Mouse (Mus musculus): ENCODE results near the gene Mex3d.

The Mex3d gene

DNA sequence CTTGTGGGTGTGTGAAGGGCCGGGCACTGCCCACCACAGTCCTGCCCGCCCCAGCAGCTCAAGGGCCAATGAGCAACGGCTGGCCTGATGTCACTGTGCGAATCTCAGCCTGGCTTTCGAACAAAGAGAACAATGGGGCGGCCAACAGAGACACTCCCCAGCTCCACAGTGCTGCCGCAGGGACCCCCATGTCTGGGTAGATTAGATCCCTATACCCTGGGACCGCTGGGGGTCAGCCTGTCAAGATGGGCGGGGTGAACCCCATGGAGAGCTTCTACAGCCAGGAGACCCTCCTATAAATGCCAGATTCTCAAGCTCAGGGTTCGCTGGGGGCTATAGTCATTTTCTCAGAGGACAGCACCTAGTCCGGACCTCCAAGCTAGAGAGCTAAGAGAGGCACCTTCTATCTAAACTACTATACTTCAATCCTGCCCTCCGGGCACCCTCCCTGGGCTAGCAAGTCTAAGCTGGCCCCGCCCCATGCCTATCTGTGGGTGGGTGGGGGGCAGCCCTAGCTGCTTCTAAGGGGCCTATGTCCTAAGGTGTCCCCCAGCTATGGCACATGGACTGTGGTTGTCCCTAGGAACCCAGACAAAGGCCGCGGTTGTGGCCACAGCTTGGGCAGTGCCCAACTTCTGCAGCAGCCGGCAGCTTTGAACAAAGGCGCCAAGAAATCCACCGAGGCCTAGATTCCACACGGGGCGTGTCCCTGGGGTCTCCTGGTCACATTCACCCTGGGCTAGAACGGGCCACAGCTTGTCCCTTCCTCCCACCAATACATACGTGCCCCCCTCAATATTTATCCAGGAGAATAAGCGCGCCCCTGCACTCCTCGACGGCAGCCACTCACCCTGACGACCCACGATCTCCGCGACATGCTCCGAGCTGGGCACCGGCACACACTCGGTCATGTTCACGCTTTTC is 1.4 kb downstream of the Mex3d start:
- peak; percentile 29 for DNase-seq (ENCODE audit: low spot score)

DNA sequence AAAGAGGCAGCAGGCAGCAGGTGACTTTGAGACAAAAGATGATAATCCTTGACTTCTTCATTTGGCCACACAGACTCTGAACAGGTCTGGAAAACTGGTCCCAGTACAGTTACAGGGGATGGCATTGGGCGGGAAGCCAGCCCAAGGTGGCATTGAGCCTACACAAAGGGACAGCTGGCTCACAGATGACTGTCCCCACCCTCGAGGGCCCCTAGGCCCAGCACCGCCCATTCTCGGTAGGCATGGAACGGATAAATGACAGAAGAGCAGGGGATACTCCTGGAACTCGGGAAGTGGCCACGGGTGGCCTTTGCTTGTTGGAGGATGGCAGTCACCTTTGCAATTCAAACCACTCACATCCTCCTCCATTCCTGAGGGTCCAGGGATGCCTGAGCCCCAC is 2.1 kb downstream of the Mex3d start:
- DNase-seq (ENCODE audit: low spot score): no peak

DNA sequence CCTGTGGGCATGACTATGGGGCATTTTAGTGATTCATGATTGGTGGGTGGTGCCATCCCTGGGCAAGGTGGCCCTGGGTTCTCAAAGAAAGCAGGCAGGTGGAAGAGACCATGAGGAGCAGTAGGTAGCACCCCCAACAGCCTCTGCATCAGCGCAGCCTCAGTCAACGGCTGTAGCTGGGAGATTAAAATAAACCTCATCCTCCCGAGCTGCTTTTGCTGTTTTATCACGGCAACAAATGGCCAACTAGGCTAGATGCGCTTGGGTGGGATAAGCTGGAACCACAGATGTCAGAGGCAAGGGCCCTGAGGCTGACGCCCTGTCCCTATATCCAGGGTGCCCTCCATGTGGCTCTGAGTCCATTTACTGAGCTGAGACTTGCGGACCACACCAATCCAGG is 2.8 kb downstream of the Mex3d start:
- DNase-seq (ENCODE audit: low spot score): no peak

DNA sequence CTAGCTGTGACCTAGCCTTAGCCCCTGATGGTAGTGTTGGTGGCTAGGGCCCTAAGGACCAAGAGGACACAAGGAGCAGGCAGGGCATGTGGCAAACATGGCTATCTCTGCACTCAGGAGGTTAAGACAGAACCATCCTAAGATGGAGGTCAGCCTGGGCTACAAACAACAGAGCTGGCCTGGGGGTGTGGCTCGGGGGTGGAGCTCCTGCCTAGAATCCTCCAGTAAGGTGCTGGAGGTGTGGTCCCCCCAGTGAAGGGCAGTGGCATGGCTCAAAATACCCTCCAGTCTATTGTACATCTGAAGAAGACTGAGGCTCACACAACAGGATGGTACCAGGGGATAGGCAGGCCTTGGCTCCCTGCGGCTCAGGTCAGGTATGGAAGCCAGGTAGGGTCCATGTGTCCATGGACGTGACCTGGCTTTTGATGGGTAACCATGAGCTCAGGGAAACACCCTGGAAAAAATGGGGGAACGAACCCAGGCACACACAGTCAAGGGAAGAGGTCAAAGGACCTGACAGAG is 3.3 kb downstream of the Mex3d start:
- DNase-seq (ENCODE audit: low spot score): no peak

DNA sequence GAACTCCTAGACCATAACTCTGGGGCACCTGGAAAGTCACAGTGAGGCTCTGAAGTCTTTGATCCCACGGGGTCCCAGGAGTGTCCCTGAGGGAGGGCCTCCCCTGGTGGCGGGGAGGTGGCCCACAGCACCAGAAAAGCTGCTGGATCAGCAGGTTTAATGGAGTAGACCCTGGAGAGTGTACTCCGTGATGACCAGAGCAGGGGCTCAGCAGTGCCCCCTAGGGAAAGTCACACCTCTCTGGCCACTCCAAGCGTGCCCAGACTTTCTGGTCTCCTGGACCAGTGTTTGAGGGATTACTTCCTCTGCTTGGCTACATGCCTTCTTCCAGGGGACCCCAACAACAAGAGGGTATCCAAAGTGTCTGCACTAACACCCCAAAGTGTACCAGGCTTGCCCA is 4.0 kb downstream of the Mex3d start:
- no peak for DNase-seq (ENCODE audit: low spot score)

DNA sequence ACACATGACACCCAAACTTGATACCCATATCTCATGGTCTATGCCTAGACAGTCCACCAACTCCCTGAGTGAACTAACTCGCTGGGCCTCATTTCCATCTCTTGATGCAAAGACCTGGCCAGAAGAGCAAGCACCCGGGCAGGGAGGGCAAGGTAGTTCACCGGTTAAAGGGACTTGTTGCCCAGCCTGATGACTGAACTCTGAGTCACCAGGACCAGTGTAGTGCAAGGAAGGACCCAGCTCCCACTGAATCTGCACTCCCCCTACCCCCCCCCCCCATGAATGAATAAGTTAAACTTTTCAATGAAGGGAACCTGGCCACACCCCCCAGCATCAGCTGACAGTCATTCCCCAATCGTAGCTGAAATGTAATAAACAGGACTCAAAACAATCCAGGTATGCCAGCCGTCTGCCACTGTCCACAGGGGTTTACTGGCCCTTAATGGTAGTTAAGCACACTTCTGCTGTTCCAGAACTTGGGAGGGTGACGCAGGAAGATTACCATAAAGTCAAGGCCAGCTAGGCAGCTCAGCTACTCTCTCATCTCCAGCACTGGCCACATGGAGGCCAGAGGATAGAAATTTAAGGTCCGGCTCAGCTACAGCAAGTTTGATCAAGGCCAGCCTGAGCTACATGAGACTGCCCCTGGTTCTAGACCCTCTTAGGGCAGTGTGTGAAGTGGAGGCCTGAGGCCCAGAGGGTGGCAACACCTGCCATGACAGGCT is 4.7 kb downstream of the Mex3d start:
- DNase-seq (ENCODE audit: low spot score): no peak

DNA sequence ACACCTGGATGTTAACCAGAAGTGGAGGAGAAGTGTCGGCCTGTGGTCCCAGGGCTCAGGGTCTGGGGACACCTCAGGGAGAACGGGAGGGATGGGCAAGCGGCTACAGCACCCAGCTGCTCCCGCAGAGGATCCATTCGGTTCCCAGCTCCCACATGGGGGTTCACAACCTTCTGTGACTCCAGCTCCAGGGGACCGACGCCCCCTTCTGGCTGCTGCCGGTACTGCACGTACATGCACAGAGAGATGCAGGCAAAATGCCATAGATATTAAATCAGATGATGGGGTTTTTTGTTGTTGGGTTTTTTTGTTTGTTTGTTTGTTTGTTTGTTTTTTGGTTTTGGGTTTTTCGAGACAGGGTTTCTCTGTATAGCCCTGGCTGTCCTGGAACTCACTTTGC is 9.7 kb downstream of the Mex3d start:
- no peak for DNase-seq (ENCODE audit: low spot score)

DNA sequence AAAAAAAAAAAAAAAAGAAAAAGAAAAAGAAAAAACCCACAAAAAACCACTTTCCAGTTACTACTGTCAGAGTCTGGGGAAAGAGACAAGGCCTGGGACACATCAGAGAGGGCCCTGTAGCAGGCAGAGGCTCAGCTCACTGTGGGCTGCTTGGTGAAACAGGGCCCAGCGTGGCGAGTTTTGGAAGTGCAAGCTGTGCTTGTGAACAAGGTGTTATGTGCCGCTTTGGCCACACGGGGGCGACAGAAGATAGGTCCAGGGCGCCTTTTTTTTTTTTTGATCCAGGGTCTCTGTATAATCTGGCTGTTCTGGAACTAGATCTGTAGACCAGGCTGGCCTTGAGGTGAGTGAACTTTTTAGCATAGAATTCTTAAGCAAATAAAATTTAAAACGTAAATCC is 11.3 kb downstream of the Mex3d start:
- DNase-seq (ENCODE audit: low spot score): peak; percentile 77

DNA sequence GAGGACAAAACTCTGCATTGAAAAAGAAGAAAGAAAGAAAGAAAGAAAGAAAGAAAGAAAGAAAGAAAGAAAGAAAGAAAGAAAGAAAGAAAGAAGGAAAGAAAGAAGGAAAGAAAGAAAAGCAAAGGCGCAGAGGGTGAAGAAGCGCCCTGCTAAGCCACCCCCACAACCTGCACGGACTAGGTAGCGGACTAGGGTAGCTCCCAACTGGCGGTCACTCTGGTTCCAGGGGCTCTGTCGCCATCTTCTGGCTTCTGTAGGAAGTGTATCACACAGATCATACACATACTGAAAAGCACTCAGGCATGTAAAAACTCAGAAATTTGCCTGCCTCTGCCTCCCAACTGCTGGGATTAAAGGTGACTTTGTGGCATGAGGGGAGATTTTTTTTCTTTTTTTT is 13.4 kb downstream of the Mex3d start:
- DNase-seq (ENCODE audit: low spot score): peak; percentile 53

DNA sequence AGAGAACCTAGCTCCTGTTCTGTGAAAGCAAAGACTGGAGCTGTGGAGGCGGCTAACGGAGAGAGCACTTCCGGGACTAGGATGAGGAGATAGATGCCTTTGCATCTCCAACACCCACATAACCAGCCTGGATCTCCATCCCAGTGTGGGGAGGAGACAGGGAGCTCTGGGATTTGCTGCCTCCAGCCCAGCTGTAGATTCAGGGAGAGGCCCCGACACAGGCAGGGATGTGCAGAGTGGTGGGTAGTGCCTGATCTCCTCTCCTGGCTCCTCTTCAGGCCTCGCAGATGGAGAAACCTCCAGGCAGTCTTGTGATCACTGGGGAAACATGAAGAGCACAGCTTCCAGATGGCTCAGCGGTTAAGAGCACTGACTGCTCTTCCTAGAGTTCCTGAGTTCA is 14.8 kb downstream of the Mex3d start:
- no peak for DNase-seq (ENCODE audit: low spot score)

DNA sequence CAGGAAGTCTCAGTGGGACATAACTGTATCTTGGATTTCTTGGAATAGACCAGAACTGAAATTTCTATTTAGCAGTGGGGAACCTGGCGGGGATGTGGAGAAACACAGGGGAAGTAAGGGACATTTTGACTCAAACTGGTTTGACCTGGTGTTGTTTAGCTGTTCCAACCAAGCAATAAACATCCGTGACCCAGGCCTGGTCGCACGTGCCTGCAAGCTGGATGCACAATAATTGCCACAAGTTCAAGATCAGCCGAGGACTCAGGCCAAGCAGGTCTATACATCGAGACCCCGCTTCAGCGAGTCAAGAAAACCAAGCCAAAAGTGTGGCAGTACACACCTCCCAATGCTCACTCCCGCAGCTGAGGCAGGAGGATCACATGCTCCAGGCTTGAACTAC is 15.5 kb downstream of the Mex3d start:
- no peak for DNase-seq (ENCODE audit: low spot score)

DNA sequence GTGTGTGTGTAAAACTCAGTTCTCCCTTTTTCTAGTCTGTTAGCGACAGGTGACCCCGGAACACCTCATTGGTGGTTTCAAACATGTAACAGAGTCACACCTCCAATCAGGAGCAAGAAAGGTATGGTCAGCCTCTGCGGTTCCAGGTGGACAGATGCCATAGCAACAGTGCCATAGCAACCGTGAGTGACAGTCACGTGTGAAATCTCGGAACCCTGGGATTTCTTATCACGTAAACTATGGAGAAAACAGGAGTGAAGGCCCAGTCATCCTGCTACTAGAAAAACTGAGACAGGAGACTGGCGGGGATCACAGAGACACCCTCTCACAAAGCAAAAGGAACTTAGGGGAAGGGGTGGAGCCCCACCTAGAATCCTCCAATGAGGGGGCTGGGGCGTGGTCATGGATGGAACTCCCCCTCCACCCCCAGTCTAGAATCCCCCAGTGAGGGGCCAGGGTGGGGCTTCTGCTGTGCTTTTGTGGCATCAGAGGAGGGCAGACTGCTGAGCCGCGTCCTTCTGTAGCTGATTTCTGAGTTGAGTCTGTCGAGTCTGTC is 16.0 kb downstream of the Mex3d start:
- DNase-seq (ENCODE audit: low spot score): no peak

DNA sequence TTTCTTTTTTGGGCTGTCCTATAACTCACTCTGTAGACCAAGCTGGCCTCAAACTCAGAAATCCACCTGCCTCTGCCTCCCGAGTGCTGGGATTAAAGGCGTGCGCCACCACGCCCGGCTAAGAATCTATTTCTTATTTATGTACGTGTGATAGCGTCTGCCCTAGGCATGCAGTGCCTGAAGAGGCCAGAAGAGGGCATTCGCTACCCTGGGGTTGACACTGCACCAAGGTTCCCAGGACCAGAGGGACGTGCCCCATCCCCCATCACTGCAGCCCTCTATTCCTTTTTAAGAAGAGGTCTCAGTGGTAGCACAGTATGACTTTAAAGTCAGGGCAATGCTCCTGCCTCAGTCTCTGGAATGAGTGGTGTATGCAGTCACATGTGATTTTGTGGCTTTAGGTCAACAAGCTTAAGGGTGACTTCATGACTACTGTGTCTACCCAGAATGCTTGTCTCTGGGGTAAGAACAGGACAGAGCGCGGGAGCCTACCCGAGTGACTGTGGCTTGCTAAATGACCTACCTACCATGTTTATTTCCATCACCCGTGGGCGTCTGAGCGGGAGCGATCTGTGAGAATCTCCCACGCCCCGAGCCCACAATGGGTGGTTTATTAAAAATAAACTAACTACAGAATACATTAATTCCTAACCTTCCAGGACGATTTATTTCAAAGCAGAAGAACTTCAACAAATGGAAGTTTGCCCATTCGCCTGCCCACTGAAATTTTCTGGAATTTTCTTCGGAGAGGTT is 17.3 kb downstream of the Mex3d start:
- DNase-seq (ENCODE audit: low spot score): no peak

DNA sequence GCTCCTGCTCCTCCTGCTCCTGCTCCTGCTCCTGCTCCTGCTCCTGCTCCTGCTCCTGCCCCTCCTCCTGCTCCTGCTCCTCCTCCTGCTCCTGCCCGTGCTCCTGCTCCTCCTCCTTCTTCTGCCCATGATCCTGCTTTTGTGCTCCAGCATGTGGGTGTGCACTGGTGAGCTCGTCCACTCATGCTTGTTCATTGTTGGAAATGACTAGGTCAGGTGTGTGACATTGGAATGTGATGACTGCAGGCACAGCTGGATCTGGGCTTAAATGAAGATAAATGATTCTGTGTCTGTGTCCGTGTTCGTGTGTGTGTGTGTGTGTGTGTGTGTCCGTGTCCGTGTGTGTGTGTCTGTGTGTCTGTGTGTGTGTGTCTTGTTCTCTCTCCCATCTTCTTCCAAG is 19.1 kb downstream of the Mex3d start:
- no peak for DNase-seq (ENCODE audit: low spot score)

DNA sequence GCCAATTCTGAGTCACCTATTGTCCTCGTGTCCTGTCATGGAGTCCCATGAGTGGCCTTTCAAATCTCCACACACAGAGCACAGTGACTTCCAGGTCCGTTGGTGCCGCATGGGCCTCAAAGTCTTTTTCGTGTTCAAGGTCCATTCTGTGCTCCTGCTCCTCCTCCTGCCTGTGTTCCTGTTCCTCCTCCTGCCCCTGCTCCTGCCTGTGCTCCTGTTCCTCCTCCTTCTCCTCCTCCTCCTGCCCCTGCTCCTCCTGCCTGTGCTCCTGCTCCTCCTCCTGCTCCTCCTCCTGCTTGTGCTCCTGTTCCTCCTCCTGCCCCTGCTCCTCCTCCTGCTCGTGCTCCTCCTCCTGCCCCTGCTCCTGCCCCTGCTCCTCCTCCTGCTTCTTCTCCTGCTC is 19.5 kb downstream of the Mex3d start:
- no peak for DNase-seq (ENCODE audit: low spot score)

DNA sequence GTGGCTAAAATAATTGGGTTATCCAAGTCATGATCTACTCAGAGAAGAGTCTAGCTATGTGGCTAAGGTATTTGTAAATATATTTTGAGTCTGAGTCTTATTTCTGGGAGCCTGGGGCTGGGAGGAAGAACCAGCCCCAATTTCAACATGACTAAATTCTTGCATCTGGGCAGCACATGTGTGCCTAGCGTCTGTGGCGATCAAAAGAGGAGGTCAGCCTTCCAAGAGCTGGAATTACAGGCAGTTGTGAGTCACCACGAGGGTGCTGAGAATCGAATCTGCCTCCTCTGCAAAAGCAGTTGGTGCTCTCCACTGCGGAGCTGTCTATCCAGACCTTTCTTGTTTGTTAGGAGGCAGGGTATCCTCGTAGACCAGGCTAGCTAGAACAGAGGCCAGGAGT is 21.7 kb downstream of the Mex3d start:
- DNase-seq (ENCODE audit: low spot score): no peak

DNA sequence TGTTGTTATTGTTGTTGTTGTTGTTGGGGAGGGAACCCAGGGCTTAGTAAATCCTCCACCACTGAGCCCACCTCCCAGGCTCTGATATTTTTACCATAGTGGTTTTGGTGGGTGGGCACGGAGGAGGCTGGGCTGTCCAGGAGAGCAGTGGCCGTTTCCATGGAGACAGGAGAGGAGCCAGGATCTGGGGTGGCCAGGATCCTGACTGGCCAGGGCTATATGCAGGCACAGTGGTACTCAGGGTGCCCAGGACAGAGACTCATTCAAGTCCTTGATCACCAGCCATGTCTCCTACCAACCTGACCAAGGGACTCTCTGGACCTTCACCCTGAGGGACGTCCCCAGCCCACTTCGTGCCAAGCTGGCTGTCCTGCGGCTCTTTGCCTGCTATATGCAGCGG is 23.7 kb downstream of the Mex3d start:
- no peak for DNase-seq (ENCODE audit: low spot score)

DNA sequence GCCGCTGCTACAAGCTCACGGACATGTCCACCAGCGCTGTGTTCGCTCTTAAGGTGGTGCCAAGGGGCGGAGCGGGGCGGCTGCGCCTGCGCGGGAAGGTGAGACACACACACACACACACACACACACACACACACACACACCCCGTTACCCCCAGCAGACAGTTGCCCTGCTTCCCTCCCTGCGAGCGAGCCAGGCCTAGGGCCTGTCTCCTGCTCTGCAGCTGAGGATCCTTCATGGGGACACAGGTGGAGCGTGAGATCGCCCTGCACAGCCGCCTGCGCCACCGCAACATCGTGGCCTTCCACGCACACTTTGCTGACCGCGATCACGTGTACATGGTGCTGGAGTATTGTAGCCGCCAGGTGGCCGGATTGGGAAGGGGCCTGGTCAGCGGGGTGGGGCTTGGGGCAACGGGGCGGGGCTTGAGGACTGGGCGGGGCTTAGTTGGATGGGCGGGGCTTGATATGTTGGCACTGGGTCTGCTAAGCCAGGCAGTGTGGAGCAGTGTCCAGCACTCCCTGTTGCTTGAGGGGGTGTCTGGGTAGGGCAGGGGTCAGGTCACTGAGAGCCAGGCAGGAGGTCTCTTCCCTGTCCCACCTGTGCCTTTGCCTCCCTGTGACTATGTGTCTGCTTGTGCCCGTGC is 29.3 kb downstream of the Mex3d start:
- peak; percentile 14 for DNase-seq (ENCODE audit: low spot score)

DNA sequence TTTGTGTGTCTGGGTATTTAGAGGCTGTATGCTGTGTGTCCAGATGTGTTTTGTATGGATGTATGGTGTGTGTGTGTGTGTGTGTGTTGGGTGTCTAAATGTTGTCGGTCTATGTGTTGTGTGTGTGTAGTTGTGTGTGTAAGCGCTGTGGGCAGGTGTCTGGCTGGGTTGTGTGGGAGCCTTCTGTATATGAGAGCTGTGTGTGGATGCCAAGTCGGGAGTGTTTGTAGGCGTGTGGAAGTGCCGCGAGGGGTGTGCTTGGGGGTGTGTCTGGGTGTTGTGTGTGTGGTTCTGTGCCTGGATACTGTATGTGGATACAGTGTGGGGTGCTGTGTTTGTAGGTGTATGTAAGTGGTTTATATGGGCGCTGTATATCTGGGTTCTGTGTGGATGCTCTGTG is 30.1 kb downstream of the Mex3d start:
- DNase-seq (ENCODE audit: low spot score): no peak

DNA sequence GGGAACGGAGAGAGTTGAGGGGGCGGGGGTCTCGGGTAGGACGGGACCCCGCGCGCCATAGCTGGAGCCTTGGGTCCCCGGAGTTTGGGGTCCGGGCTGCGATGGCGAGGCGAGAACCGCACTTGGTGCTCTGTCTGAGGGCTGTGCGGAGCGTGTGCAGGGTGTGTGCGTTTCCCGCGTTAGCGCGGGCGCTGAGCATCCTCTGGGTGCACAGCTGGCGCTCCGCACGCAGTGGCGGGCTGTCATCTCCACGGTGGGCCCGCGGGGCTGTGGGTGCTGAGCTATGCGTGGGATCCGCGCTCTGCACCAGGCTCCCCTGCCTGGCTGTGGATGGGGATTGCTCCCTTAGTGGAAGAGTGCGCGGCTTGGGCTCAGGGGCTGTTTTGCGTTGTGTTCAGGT is 30.7 kb downstream of the Mex3d start:
- no peak for DNase-seq (ENCODE audit: low spot score)

DNA sequence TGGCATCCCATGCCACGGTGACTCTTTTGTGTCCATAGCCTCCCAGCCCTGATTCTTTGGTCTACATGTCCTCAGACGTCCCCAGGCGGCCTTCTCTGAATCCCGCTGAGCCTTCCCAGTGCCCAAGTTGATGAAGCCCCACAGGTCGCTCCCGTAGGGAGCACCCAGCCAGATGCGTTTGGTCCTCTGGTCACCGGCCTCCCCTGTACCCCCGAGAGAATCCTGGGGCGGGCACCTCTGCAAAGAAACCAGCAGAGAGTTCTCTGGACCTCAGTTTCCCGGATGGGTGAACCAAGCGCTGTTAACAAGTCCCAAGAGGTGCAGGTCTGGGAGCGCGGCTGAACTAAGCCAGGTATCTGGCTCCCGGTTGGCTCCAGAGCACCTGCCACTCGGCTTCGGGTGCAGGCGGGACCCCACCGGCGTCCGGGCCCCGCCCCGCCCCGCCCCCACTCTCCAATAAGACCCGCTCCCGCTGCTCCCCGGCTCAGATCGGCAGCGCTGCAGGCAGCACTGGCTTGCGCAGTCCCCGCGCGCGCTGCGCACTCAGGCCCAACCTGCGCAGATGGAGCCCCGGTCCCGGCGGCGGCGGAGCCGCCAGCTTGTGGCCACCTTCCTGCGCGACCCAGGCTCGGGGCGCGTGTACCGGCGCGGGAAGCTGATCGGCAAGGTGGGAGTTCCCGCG is 31.3 kb downstream of the Mex3d start, which contains the start of gene Plk5:
Plk5 (plus strand) TSS at position 459 of the 682 bp plus-strand sequence.
- no peak for DNase-seq (ENCODE audit: low spot score)
